Mouse (Mus musculus): ENCODE measurements around the gene Sucnr1. TPM values are rescaled to one million over a fixed set of nuclear protein-coding genes. Genes with fewer than 3 reads are reported as not detected.

Gene Sucnr1
- polyA plus RNA-seq, 1 experiment from 2014 or later = not detected

GRCm38 (mm10) chr3:60114571-60114970 lies 32.9 kb downstream of the Sucnr1 start:
- WGBS = 58% methylated on average over 2 of the region's 2 CpGs
- no peak for ATAC-seq (ENCODE audit: insufficient number of reproducible peaks, insufficient read depth, low FRiP score, low TSS enrichment, low read depth)
- H3K4me1 ChIP-seq (replicated peaks) = no peaks in the 10 kb centered on the region
- no peak overlapping the region for H3K4me3 ChIP-seq (replicated peaks)
- no peak overlapping the region for H3K4me2 ChIP-seq
- H3K27me3 ChIP-seq = no peaks in the 10 kb centered on the region
- H3K27ac ChIP-seq = no peak overlapping the region
- no peaks in the 10 kb centered on the region for H3K9me3 ChIP-seq
- H3K36me3 ChIP-seq = no peaks in the 10 kb centered on the region
- H3K9ac ChIP-seq (replicated peaks) = no peak overlapping the region

GRCm38 (mm10) chr3:60121449-60121848 lies 39.8 kb downstream of the Sucnr1 start:
- no peak overlapping the region for H3K27ac ChIP-seq
- ATAC-seq (ENCODE audit: insufficient number of reproducible peaks, insufficient read depth, low FRiP score, low TSS enrichment, low read depth) = no peak
- H3K36me3 ChIP-seq = no peaks in the 10 kb centered on the region
- H3K9me3 ChIP-seq = no peaks in the 10 kb centered on the region
- no peaks in the 10 kb centered on the region for H3K27me3 ChIP-seq
- no peak overlapping the region for H3K9ac ChIP-seq (replicated peaks)
- 83% methylated on average over 3 of the region's 3 CpGs for WGBS
- peaks cover 14% of the 10 kb centered on the region for H3K4me1 ChIP-seq (replicated peaks)
- no peak overlapping the region for H3K4me2 ChIP-seq
- no peak overlapping the region for H3K4me3 ChIP-seq (replicated peaks)

GRCm38 (mm10) chr3:60123859-60124794 lies 42.5 kb downstream of the Sucnr1 start:
- Histone ChIP-seq H3K36me3 (no peaks in the 10 kb centered on the region), H3K4me3 (replicated peaks) (no peak overlapping the region), H3K9ac (replicated peaks) (no peak overlapping the region), H3K27me3 (no peaks in the 10 kb centered on the region), H3K27ac (peak overlapping the region; percentile 37; the same call in 1 of the 2 replicates), H3K4me1 (replicated peaks) (peaks cover 14% of the 10 kb centered on the region), H3K4me2 (0 out of 2 replicates have a peak overlapping the region, but pooled peaks have one; percentile 17), H3K9me3 (no peaks in the 10 kb centered on the region)
- 21% methylated on average over 9 of the region's 9 CpGs for WGBS
- ATAC-seq (ENCODE audit: insufficient number of reproducible peaks, insufficient read depth, low FRiP score, low TSS enrichment, low read depth) = no peak

- Histone ChIP-seq H3K27ac (no peak overlapping the region), H3K9ac (replicated peaks) (no peak overlapping the region), H3K4me1 (replicated peaks) (peaks cover 20% of the 10 kb centered on the region), H3K4me2 (no peak overlapping the region), H3K4me3 (replicated peaks) (no peak overlapping the region), H3K9me3 (no peaks in the 10 kb centered on the region), H3K36me3 (no peaks in the 10 kb centered on the region), H3K27me3 (no peaks in the 10 kb centered on the region)
- ATAC-seq (ENCODE audit: insufficient number of reproducible peaks, insufficient read depth, low FRiP score, low TSS enrichment, low read depth) = no peak
- WGBS = 91% methylated on average over 2 of the region's 2 CpGs
Observed at GRCm38 (mm10) chr3:60126564-60126963, 44.9 kb downstream of the Sucnr1 start.

GRCm38 (mm10) chr3:60128282-60128681 lies 46.6 kb downstream of the Sucnr1 start:
- ATAC-seq (ENCODE audit: insufficient number of reproducible peaks, insufficient read depth, low FRiP score, low TSS enrichment, low read depth) = no peak
- no peaks in the 10 kb centered on the region for H3K9me3 ChIP-seq

GRCm38 (mm10) chr3:60135801-60136200 lies 54.1 kb downstream of the Sucnr1 start:
- H3K4me3 ChIP-seq (replicated peaks) = no peak overlapping the region
- no peak overlapping the region for H3K4me2 ChIP-seq
- no peaks in the 10 kb centered on the region for H3K27me3 ChIP-seq
- H3K9ac ChIP-seq (replicated peaks) = no peak overlapping the region
- ATAC-seq (ENCODE audit: insufficient number of reproducible peaks, insufficient read depth, low FRiP score, low TSS enrichment, low read depth) = no peak
- 19% methylated on average over 2 of the region's 2 CpGs for WGBS
- no peaks in the 10 kb centered on the region for H3K9me3 ChIP-seq
- no peaks in the 10 kb centered on the region for H3K4me1 ChIP-seq (replicated peaks)
- H3K27ac ChIP-seq = no peak overlapping the region
- H3K36me3 ChIP-seq = no peaks in the 10 kb centered on the region

More at GRCm38 (mm10) chr3:60128282-60128681, 46.6 kb downstream of the Sucnr1 start:
- H3K4me3 ChIP-seq (replicated peaks) = no peak overlapping the region
- no peak overlapping the region for H3K4me2 ChIP-seq
- WGBS = 66% methylated on average over 2 of the region's 2 CpGs
- no peak overlapping the region for H3K9ac ChIP-seq (replicated peaks)
- peaks cover 20% of the 10 kb centered on the region for H3K4me1 ChIP-seq (replicated peaks)
- no peaks in the 10 kb centered on the region for H3K27me3 ChIP-seq
- no peaks in the 10 kb centered on the region for H3K36me3 ChIP-seq
- H3K27ac ChIP-seq = no peak overlapping the region

Other genes starting within 250 kb of the Sucnr1 start
- gene Gm8298, start 220.8 kb upstream of the Sucnr1 start, polyA plus RNA-seq (2016; fragmentation: Nextera tagmentation; extraction: Ambion mirVana) = not detected in 2 replicates
- gene C130079G13Rik, start 156.7 kb upstream of the Sucnr1 start, polyA plus RNA-seq (2016; fragmentation: Nextera tagmentation; extraction: Ambion mirVana) = not detected in 2 replicates
- gene Aadacl2, start 75.1 kb upstream of the Sucnr1 start, polyA plus RNA-seq (2016; fragmentation: Nextera tagmentation; extraction: Ambion mirVana) = not detected in 2 replicates
- not detected in 2 replicates for gene Aadac, start 56.2 kb upstream of the Sucnr1 start, polyA plus RNA-seq (2016; fragmentation: Nextera tagmentation; extraction: Ambion mirVana)